Mouse (Mus musculus): ENCODE measurements around the gene Cd63. TPM values are rescaled to one million over a fixed set of nuclear protein-coding genes. Genes with fewer than 3 reads are reported as not detected.

Gene Cd63
- polyA plus RNA-seq, 1 experiment: 35.7 TPM

DNA sequence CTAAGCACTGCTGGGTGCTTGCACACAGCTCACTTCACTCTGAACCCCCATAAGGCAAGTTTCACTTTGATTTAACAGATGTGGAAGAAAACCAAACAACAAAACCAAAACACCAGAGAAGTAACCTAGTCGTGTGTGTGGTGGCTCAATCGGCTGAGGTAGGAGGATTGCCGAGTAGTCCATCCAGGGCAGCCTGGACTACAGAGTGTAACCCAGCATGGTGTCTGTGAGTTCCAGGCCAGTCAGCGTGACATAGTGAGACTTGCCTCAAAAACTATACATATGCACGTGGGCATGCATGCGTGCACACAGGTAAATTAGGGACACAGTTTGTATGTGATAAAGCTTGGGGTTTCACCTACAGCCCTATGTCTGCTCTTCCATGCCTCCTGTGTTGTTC lies 16.6 kb downstream of the Cd63 start:
- 94% methylated on average over 6 of the region's 6 CpGs for WGBS
- H3K4me1 ChIP-seq (ENCODE audit: control insufficient read depth, insufficient read depth, insufficient read length): peaks cover under 1% of the 10 kb centered on the region; the same call in 1 of the 2 replicates
- no peak overlapping the region for H3K4me3 ChIP-seq (ENCODE audit: extremely low read depth, insufficient read depth, insufficient read length)
- H3K27me3 ChIP-seq (ENCODE audit: control insufficient read depth, insufficient read depth, low read length): no peaks in the 10 kb centered on the region
- peaks cover 9% of the 10 kb centered on the region for H3K36me3 ChIP-seq (ENCODE audit: control insufficient read depth, insufficient read depth, low read length)
- TF ChIP-seq POLR2A (IDR thresholded peaks at IDR 0.05; ENCODE audit: low read depth, low read length): no peak
- no peak for TF ChIP-seq CTCF (IDR thresholded peaks at IDR 0.05; ENCODE audit: extremely low read depth, insufficient read depth, insufficient read length, insufficient replicate concordance)
- no peak overlapping the region for H3K27ac ChIP-seq (ENCODE audit: insufficient read depth, low read length)
- DNase-seq (ENCODE audit: low read depth in 1 of 2, low spot score in 2 of 2): no peak

GRCm38 (mm10) chr10:128918246-128918645 lies 17.5 kb downstream of the Cd63 start:
- Histone ChIP-seq H3K36me3 (ENCODE audit: control insufficient read depth, insufficient read depth, low read length) (peaks cover 9% of the 10 kb centered on the region), H3K27ac (ENCODE audit: insufficient read depth, low read length) (no peak overlapping the region), H3K4me1 (ENCODE audit: control insufficient read depth, insufficient read depth, insufficient read length) (peaks cover 2% of the 10 kb centered on the region; the same call in 1 of the 2 replicates), H3K4me3 (ENCODE audit: extremely low read depth, insufficient read depth, insufficient read length) (no peak overlapping the region), H3K27me3 (ENCODE audit: control insufficient read depth, insufficient read depth, low read length) (no peaks in the 10 kb centered on the region)
- DNase-seq (ENCODE audit: low read depth in 1 of 2, low spot score in 2 of 2): no peak
- TF ChIP-seq POLR2A (IDR thresholded peaks at IDR 0.05; ENCODE audit: low read depth, low read length) (no peak), CTCF (IDR thresholded peaks at IDR 0.05; ENCODE audit: extremely low read depth, insufficient read depth, insufficient read length, insufficient replicate concordance) (no peak)
- 82% methylated on average over 7 of the region's 7 CpGs for WGBS

- TF ChIP-seq POLR2A (IDR thresholded peaks at IDR 0.05; ENCODE audit: low read depth, low read length) (no peak), CTCF (IDR thresholded peaks at IDR 0.05; ENCODE audit: extremely low read depth, insufficient read depth, insufficient read length, insufficient replicate concordance) (no peak)
- H3K27me3 ChIP-seq (ENCODE audit: control insufficient read depth, insufficient read depth, low read length): no peaks in the 10 kb centered on the region
- H3K4me1 ChIP-seq (ENCODE audit: control insufficient read depth, insufficient read depth, insufficient read length): peaks cover 4% of the 10 kb centered on the region; the same call in 1 of the 2 replicates
- no peak overlapping the region for H3K27ac ChIP-seq (ENCODE audit: insufficient read depth, low read length)
- DNase-seq (ENCODE audit: low read depth in 1 of 2, low spot score in 2 of 2): no peak
- H3K36me3 ChIP-seq (ENCODE audit: control insufficient read depth, insufficient read depth, low read length): peaks cover 9% of the 10 kb centered on the region
- no peak overlapping the region for H3K4me3 ChIP-seq (ENCODE audit: extremely low read depth, insufficient read depth, insufficient read length)
- 73% methylated on average over 6 of the region's 6 CpGs for WGBS
These were observed 18.4 kb downstream of the Cd63 start for GRCm38 (mm10) chr10:128919203-128919631.

GRCm38 (mm10) chr10:128919966-128920365 lies 19.2 kb downstream of the Cd63 start:
- H3K4me1 ChIP-seq (ENCODE audit: control insufficient read depth, insufficient read depth, insufficient read length): peaks cover 4% of the 10 kb centered on the region; the same call in 1 of the 2 replicates
- H3K36me3 ChIP-seq (ENCODE audit: control insufficient read depth, insufficient read depth, low read length): peaks cover 9% of the 10 kb centered on the region
- TF ChIP-seq CTCF (IDR thresholded peaks at IDR 0.05; ENCODE audit: extremely low read depth, insufficient read depth, insufficient read length, insufficient replicate concordance): no peak
- WGBS: 89% methylated on average over 7 of the region's 7 CpGs
- DNase-seq (ENCODE audit: low read depth in 1 of 2, low spot score in 2 of 2): no peak
- H3K4me3 ChIP-seq (ENCODE audit: extremely low read depth, insufficient read depth, insufficient read length): no peak overlapping the region
- H3K27me3 ChIP-seq (ENCODE audit: control insufficient read depth, insufficient read depth, low read length): no peaks in the 10 kb centered on the region
- H3K27ac ChIP-seq (ENCODE audit: insufficient read depth, low read length): no peak overlapping the region

DNA sequence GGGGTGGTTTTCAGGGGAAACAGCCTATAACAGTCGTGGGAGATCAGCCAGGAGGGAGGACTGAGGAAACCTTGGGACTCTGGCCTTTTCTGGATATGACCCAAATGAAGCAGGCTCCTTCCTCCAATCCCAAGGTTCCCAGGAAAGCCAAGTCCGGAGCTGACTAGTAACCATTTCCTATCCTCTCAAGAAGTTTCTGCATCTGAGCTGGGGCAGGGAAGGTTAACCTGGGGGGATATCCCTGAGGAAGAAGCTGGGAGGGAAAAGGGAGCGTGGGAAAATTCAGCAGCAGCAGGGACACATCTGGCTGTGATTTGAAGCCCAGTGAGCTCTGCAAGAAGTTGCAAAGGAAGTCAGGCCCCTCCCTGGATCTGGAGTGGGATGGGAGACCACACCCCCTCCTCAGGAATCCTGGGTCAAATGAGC lies 20.0 kb downstream of the Cd63 start:
- 85% methylated on average over 3 of the region's 3 CpGs for WGBS
- H3K27ac ChIP-seq (ENCODE audit: insufficient read depth, low read length): no peak overlapping the region

DNA sequence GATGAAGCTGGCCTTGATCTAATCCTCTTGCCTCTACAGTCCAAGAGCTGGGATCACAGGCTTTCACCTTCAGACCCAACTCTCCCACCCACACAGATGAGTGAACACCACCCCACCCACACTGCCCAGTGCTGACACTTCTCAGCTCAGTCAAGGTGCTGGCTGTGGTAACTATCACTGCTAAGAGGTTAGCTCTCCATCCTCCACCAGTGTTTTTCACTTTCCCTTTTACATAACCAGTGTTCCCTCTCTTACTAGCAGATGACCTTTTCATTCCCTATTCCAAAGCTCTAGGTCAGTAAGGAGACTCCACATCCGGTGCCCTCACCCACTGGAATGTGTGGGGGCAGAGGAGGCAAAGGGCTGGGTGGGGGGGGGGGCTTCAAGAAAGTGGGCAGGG lies 20.5 kb downstream of the Cd63 start:
- no peak for DNase-seq (ENCODE audit: low read depth in 1 of 2, low spot score in 2 of 2)
- Histone ChIP-seq H3K4me3 (ENCODE audit: extremely low read depth, insufficient read depth, insufficient read length) (no peak overlapping the region), H3K4me1 (ENCODE audit: control insufficient read depth, insufficient read depth, insufficient read length) (peaks cover 4% of the 10 kb centered on the region; the same call in 1 of the 2 replicates), H3K27me3 (ENCODE audit: control insufficient read depth, insufficient read depth, low read length) (no peaks in the 10 kb centered on the region), H3K27ac (ENCODE audit: insufficient read depth, low read length) (no peak overlapping the region), H3K36me3 (ENCODE audit: control insufficient read depth, insufficient read depth, low read length) (peaks cover 9% of the 10 kb centered on the region)
- no peak for TF ChIP-seq POLR2A (IDR thresholded peaks at IDR 0.05; ENCODE audit: low read depth, low read length)
- no peak for TF ChIP-seq CTCF (IDR thresholded peaks at IDR 0.05; ENCODE audit: extremely low read depth, insufficient read depth, insufficient read length, insufficient replicate concordance)
- WGBS: 92% methylated on average over 1 of the region's 1 CpGs

More for the DNA sequence above, 20.0 kb downstream of the Cd63 start:
- DNase-seq (ENCODE audit: low read depth in 1 of 2, low spot score in 2 of 2): no peak
- Histone ChIP-seq H3K27me3 (ENCODE audit: control insufficient read depth, insufficient read depth, low read length) (no peaks in the 10 kb centered on the region), H3K4me1 (ENCODE audit: control insufficient read depth, insufficient read depth, insufficient read length) (peaks cover 4% of the 10 kb centered on the region; the same call in 1 of the 2 replicates), H3K36me3 (ENCODE audit: control insufficient read depth, insufficient read depth, low read length) (peaks cover 9% of the 10 kb centered on the region), H3K4me3 (ENCODE audit: extremely low read depth, insufficient read depth, insufficient read length) (no peak overlapping the region)
- TF ChIP-seq CTCF (IDR thresholded peaks at IDR 0.05; ENCODE audit: extremely low read depth, insufficient read depth, insufficient read length, insufficient replicate concordance) (no peak), POLR2A (IDR thresholded peaks at IDR 0.05; ENCODE audit: low read depth, low read length) (no peak)
